Mouse (Mus musculus): ENCODE results near the gene As3mt.
A peak's percentile ranks its signal among the peaks of the same experiment; 100 is the strongest.
"Not testable (repeated sequence)": the region's sequence is repeated elsewhere in the genome, so short reads cannot be mapped to it uniquely, and the experiment has no call there.

As3mt gene

DNA sequence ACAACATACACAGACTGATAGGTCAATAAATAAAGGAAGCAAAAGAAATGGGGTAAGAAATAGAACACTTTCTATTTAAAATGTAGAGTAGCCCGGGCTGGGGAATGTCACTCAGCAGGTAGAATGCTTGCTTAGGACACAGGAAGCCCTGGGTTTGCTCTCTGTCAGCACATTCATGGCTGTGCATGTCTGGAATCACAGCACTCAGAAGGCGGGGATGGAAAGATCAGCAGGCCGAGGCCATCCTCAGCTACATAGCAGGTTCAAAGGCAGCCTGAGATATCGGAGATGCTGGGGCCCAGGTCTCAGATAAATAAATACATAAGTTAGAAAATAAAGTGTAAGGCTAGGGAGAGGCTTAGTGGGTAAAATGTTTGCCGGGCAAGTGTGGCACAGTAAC is 45.0 kb downstream of the As3mt start:
- no peak for DNase-seq (ENCODE audit: low spot score in 2 of 2)

- no peak for DNase-seq (ENCODE audit: low spot score in 2 of 2)
These were observed 47.8 kb downstream of the As3mt start for GRCm38 (mm10) chr19:46755066-46755465.

GRCm38 (mm10) chr19:46756221-46756620 is 49.0 kb downstream of the As3mt start:
- no peak for DNase-seq (ENCODE audit: low spot score in 2 of 2)

GRCm38 (mm10) chr19:46759096-46759495 is 51.8 kb downstream of the As3mt start:
- no peak for DNase-seq (ENCODE audit: low spot score in 2 of 2)

- not testable (repeated sequence) for DNase-seq (ENCODE audit: low spot score in 2 of 2)
These were observed 52.7 kb downstream of the As3mt start for GRCm38 (mm10) chr19:46759909-46760308.

DNA sequence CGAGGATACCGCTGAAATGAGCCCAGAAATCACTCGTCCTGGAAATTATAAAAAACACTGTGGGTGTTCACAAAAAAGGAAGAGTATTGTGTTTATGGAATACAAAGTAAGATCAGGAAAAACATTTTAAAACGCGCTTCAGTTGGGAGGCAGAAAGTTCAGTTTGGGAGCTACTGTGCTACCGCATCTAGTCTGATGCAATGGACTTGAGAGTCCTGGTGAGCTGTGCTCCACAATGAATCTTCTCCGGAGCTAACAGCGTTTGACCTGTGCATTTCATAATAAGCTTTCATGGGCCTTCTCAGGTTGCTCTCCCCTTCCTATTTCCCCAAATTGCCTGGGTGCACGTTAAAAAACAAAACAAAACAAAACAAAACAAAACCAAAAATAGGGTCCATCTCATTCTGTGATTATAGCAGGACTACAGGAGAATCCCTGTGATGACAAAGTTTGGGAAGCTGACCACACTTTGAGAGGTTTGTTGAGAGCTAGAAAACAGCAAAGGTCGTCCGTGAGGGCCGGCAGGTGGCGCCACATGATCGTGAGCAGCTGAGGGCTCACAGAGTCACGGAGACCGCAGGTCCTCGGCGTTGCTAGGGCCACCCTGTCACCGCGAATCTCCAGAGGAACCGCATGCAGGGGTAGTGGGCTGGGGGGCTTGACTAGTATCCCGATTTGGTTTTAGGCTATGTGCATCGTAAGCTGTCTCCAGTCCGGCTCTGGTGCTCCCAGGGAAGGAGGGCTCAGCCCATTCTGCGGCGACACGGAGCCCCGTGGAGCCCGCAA is 53.3 kb downstream of the As3mt start:
- peak; percentile 82 to 92 for DNase-seq (ENCODE audit: low spot score in 2 of 2)

- peak; percentile 100 for DNase-seq (ENCODE audit: low spot score in 2 of 2)
These were observed 54.1 kb downstream of the As3mt start, which contains the start of gene Cnnm2 for GRCm38 (mm10) chr19:46761247-46761946. Gene Cnnm2, plus strand, starts transcription at chr19:46761596.

- DNase-seq (ENCODE audit: low spot score in 2 of 2): no peak
These were observed 54.7 kb downstream of the As3mt start for GRCm38 (mm10) chr19:46761971-46762290.

DNA sequence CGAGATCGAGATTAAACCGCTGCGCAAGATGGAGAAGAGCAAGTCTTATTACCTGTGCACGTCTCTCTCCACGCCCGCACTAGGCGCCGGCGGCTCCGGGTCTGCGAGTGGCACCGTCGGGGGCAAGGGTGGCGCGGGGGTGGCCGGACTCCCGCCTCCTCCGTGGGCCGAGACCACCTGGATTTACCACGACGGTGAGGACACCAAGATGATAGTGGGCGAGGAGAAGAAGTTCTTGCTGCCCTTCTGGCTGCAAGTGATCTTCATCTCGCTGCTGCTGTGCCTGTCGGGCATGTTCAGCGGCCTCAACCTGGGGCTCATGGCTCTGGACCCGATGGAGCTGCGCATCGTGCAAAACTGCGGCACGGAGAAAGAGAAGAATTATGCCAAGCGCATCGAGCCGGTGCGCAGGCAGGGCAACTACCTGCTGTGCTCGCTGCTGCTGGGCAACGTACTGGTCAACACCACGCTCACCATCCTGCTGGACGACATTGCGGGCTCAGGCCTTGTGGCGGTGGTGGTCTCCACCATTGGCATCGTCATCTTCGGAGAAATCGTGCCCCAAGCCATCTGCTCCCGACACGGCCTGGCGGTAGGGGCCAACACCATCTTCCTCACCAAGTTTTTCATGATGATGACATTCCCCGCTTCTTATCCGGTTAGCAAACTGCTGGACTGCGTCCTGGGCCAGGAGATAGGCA is 55.2 kb downstream of the As3mt start:
- DNase-seq (ENCODE audit: low spot score in 2 of 2): peak; percentile 46 to 59

DNA sequence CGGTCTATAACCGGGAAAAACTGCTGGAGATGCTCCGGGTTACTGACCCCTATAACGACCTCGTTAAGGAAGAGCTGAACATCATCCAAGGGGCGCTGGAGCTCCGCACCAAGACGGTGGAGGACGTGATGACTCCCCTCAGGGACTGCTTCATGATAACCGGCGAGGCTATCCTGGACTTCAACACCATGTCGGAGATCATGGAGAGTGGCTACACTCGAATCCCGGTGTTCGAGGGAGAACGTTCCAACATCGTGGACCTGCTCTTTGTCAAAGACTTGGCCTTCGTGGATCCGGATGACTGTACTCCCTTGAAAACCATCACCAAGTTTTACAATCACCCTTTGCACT is 55.7 kb downstream of the As3mt start:
- peak; percentile 20 to 39 for DNase-seq (ENCODE audit: low spot score in 2 of 2)

- no peak for DNase-seq (ENCODE audit: low spot score in 2 of 2)
These were observed 56.1 kb downstream of the As3mt start for GRCm38 (mm10) chr19:46763356-46763755.

DNA sequence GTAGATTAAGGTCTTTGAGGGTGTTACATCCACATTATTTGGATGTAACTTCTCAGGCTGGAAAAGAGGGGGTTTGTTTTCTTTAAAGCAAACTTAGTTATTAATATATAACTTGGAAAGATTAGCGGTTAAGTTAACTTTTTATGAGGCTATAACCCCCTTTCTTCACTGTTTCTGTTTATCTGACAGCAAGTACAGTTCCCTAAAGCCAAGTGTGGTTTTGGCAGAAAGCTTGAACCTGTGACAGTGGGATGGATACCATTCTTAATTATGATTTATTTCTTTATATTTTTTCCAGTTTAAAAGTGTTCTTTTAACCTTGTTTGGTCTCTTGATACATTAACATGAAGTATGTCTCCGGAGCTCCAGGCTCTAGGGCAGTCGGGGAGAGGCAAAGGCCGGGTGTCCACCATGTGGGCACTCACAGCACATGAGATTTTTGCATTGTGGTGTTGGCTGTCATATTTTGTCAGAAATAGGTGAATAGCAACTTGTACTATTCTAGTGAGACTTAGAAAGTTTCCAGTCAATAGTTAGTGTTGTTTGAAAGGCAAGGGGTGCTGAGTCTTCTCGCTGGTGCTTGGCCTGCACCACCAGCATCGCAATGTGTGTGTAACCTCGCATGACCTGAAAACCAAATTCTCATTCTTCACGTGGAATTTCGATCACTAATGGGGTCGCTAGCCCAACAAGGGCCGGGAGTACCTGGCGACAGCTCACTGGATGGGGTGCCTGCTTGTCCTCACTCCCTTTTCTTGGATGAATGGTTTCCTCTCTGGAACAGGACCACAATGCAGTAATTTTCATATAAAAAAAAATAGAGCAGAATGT is 56.9 kb downstream of the As3mt start:
- no peak for DNase-seq (ENCODE audit: low spot score in 2 of 2)

- no peak for DNase-seq (ENCODE audit: low spot score in 2 of 2)
These were observed 57.5 kb downstream of the As3mt start for GRCm38 (mm10) chr19:46764763-46765117.

GRCm38 (mm10) chr19:46766125-46766524 is 58.9 kb downstream of the As3mt start:
- DNase-seq (ENCODE audit: low spot score in 2 of 2): no peak

GRCm38 (mm10) chr19:46769759-46770158 is 62.5 kb downstream of the As3mt start:
- no peak for DNase-seq (ENCODE audit: low spot score in 2 of 2)

DNA sequence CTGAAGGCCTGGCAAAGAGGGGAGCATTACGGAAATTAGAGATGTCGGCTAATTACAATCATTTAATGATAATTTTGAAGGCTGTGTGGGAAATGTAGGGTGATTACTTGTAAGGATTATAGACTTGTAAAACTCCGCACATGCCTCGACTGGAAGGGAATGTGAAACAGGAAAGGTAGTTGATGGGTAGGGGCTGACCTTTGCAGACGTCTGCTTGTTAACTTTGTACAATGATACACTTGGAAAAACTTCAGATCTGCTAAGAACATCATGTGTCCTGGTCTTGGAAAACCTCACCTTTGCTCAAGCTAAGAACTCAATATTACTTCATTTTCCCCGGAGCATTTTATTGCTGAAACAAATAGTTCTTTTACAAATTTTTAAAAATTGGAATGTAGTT is 64.5 kb downstream of the As3mt start:
- no peak for DNase-seq (ENCODE audit: low spot score in 2 of 2)

DNA sequence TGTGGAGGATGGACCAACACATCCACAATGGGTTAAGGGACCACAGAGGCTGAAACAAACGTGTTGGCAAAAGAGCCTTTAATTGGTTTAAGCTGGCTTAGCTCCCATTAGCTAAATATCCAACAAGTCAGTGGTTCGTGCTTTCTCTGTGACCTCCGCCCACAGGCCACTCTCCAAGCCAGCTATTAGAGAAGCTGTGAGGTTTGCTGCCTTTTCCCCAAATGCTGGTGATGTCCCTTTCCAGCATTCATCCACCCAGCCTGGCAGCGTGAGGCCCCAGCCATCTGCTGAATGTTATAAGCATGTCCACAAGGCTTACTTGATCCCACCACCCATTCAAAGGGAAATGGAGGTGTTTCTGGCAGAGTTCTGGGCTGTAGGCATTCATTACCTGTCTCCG is 69.1 kb downstream of the As3mt start:
- DNase-seq (ENCODE audit: low spot score in 2 of 2): no peak

DNA sequence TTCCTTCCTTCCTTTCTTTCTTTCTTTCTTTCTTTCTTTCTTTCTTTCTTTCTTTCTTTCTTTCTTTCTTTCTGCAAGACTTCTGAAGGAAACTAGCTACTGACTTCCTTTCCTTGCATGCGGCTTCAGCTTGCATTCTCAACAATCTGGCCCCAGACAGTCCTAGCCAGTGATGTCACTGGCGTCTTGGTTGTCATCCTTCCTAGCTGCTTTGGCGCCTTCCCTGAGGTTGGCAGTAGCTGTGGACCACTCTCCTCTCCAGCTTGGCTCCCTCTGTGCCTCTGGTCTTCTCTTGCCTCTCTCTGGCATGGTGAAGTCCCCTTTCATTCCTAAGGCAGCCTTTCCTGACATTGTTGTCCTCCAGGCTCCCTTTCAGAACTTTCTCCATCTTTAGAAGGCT is 69.6 kb downstream of the As3mt start:
- no peak for DNase-seq (ENCODE audit: low spot score in 2 of 2)

GRCm38 (mm10) chr19:46777928-46778680 is 70.8 kb downstream of the As3mt start:
- no peak for DNase-seq (ENCODE audit: low spot score in 2 of 2)

DNA sequence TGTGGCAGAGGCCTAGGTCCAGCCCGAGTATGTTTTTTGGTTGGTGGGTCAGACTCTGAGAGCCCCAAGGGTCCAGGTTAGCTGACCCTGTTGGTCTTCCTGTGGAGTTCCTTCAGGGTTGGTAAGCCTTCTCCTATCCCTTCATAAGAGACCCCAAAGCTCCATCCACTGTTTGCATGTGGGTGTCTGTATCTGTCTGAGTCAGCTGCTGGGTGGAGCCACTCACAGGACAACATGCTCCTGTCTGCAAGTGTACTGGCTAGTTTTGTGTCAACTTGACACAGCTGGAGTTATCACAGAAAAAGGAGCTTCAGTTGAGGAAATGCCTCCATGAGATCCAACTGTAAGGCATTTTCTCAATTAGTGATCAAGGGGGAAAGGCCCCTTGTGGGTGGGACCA is 71.9 kb downstream of the As3mt start:
- DNase-seq (ENCODE audit: low spot score in 2 of 2): not testable (repeated sequence)

DNA sequence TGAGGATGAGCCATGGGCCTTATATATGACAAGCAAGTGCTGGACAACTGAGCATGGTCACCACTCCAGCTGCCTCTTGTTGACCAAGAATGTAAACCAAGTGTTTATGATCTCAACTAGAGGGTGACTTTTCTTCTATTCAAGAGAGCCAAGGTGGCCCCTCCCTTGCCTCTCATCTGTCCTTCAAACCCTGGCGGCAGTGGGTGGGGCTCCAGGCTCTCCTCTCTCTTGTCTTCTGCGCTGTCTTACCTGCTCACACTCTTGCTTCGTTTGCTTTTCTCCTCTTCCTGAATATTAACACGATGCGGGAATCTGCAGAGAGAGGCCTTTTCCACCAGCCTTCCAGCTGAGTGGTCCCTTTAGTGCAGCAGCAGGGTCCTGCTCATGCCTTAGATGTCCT is 76.8 kb downstream of the As3mt start:
- DNase-seq (ENCODE audit: low spot score in 2 of 2): no peak

All from frontal cortex, postnatal 36 days (tissue).